Mouse (Mus musculus): Measurements from ENCODE around the gene Lrmda.

Lrmda gene

GRCm38 (mm10) chr14:23084797-23085196 is 1065.3 kb downstream of the Lrmda start:
- peak; percentile 84 for DNase-seq (ENCODE audit: low spot score)

GRCm38 (mm10) chr14:23093306-23093705 is 1073.8 kb downstream of the Lrmda start:
- no peak for DNase-seq (ENCODE audit: low spot score)

- no peak for DNase-seq (ENCODE audit: low spot score)
Observed at GRCm38 (mm10) chr14:23094546-23095157, 1075.1 kb downstream of the Lrmda start.

GRCm38 (mm10) chr14:23095158-23096016 is 1075.9 kb downstream of the Lrmda start:
- no peak for DNase-seq (ENCODE audit: low spot score)

DNA sequence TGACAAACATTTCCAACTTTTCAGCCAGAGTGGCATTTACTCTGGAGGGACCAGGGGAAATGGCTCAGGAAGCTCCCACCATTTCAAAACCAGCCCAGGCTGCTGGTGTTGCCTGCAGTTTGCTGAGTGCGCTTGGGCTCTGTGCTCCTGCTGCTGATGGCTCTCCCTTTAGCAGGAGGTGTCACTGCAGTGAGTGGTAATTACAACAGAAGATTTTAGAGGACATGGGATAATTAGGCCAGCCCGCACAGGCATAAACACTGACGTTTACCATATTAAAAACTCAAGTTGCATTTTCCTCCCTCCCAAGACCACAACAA is 1076.5 kb downstream of the Lrmda start:
- DNase-seq (ENCODE audit: low spot score) = no peak

DNA sequence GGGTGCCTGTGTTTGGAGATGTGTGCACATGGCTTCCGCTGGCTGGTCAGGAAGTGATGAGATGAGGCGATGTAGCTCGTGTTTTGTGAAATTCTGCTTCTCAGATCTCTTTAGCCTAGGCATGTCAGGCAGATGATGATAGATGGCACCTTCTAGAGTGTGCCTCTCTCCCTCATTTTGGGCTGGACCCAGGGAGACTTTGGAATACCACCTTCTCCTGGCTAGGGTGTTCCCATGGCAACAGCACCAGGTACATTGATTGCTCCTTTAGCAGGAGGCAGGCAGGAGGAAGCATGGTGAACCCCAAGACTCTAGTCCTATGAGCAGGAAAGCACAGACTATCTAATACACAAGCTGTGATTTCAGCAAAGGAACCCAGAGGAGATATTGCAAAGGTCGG is 1076.9 kb downstream of the Lrmda start:
- no peak for DNase-seq (ENCODE audit: low spot score)
